Mouse (Mus musculus): Measurements from ENCODE around the gene Zfp687. TPM values are rescaled to one million over a fixed set of nuclear protein-coding genes. Genes with fewer than 3 reads are reported as not detected.
"Not testable (repeated sequence)": the region's sequence is repeated elsewhere in the genome, so short reads cannot be mapped to it uniquely, and the experiment has no call there.

Zfp687 gene
- 10 to 100 TPM in 3 of 4 experiments, 1 to 10 TPM in 1; 10.0 to 16.2 (median 12.6) TPM for total RNA-seq (2022)

DNA sequence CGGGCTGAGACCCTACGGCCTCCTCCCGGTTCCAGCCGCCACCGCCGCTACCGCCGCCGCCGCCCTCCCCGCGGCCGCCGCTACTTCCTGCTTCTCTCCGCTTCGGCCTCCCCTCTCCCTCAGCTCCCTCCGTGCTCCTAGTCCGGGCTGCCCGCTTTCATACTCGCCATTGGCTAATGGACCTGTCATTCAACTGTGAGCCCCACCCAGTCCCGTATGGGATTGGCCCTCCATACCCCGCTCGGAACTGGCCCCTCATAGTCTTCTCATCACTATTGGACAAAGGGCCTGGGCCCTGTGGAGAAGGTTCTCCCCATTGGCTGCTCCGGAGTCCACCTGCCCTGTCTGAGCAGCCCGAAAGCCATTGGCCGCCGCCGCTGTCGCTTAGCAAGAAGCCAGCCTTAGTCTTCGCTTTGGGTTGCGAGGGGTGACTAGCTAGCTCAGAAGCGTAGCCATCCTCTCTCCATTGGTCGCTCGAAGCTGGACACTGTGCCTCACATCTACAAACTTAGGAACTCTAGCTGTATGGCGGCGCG lies at the start of gene Zfp687:
Gene Zfp687, minus strand, starts transcription at position 112 of the 536 bp plus-strand sequence.
- peak; percentile 100 for DNase-seq (ENCODE audit: low spot score)

- no peak for DNase-seq (ENCODE audit: low spot score)
These were observed 48.5 kb upstream of the Zfp687 start for GRCm38 (mm10) chr3:95063741-95064140.

DNA sequence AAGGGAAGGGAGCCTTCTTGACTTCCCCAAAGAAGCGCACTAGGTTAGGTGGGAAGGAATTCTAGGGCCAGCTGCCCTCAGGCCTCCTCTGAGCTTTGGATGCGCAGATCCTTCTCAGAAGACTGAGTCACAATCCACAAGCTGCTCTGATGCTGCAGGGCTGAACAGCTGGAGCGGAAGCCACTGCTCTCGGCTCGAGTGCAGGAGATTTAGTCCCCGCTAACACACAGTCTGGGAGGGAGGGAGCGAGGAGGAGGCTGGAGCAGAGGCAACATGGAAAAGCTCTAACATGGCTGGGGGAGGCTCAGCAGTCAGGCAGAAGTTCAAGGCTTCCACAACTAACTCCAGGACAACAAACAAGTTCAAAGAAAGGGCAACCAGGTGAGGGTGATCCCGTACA lies 42.8 kb upstream of the Zfp687 start:
- DNase-seq (ENCODE audit: low spot score) = no peak

GRCm38 (mm10) chr3:95056275-95056674 lies 41.0 kb upstream of the Zfp687 start:
- DNase-seq (ENCODE audit: low spot score) = no peak

DNA sequence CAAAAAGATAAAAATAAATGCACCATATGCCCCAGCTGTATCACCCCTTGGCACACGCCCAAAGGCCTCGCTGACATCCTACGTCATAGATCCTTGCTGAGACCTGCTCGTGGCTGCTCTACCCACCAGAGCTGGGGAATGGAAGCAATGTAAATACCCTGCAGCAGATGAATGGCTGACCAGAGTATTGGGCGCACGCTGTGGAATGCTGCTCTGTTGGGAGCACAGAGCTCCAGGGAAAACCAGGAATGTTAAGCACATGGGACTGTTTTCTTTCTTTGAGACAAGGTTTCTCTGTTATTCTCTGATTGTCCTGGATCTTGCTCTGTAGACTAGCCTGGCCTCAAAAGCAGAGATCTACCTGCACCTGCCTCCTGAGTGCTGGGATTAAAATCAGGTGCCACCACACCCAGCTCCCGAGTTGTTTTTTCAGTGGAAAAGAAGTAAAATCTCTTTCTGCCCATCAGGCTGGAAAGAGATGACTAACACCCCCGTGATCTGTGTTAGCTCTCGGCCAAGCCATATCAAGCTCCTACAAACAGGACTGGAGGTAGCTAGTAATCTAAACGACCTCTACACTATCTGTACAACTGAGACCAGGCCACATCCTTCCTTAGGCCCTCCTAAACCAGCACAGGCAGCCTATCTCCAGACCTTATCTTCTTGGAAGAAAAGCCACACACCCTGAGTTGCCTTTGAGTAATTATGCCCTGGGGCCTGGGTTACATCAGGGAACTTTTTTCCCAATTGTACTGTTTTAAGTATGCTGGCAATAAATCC lies 39.4 kb upstream of the Zfp687 start:
- DNase-seq (ENCODE audit: low spot score) = no peak

- no peak for DNase-seq (ENCODE audit: low spot score)
These were observed 38.5 kb upstream of the Zfp687 start for GRCm38 (mm10) chr3:95053701-95054100.

DNA sequence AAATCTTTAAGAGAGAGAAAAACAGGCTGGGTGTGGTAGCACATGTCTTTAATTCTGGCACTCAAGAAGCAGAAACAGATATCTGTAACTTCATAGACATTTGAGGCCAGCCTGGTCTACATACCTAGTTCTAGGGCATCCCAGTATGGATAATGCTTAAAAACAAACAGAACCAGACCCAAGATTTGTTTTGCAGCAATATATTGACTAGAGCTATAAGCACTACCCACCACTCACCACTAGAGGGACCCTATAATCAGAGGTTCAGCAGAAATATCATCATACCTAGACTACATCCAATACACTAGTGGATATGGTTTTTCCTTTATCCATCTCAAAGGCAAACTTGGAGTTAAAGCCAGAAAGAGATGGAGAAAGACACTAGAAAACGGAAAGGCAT lies 37.7 kb upstream of the Zfp687 start:
- peak; percentile 32 for DNase-seq (ENCODE audit: low spot score)

DNA sequence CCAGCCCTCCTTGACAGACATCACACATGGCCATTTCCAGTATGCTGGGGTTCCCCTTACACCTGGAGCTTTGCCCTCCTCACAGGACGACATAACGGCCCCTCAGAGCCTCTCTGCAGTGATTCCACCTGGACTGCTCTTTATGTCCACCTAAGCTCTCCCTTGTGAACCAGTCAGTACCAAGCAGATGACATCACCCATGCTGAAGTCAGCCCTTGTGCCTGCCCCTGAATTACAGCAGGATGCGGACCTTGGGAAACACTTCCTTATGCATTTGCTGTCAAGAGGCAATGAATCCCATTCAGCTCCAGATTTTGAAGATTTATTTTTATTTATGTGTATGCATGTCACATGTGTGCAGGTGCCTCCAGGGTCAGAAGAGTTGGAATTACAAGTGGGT lies 32.7 kb upstream of the Zfp687 start:
- no peak for DNase-seq (ENCODE audit: low spot score)

DNA sequence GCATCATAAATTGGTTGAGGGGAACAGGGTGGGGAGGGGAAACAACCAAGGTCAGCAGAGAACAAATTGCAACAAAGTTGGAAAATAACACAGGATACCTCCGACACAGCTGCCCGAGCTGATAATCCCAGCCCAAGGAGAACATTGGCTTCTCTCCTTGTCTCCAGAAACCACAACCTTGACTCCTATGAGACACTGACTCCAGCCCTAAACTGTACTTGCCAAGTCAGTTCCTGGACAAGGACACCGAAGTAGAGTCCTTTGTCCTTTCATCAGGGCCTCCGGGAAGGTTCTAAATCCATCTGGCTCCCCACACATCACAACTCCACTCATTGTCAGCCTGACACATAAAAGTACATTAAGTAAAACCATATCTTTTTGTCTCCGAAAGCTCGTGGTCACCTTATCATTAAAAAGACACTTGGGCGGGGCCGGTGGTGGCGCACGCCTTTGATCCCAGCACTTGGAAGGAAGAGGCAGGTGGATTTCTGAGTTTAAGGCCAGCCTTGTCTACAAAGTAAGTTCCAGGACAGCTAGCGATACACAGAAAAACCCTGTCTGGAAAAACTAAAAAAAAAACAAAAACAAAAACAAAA lies 31.3 kb upstream of the Zfp687 start:
- DNase-seq (ENCODE audit: low spot score) = no peak

DNA sequence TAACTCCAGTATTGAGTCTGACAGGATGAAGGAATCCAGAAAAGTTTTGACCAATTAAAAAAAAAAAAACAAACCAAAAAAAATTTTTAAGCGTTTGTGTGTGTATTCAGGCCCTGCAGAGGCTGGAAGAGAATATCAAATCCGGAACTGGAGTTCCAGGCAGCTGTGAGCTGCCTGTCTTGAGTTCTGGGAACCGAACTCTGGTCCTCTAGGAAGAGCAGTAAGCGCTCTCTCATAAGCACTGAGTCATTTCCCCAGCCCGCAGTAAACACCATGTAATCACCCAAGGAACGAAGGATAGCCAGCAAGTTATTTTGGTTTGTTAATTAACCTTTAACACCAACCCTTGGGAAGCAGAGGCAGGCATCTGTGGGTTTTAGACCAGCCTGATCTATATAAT lies 28.0 kb upstream of the Zfp687 start:
- DNase-seq (ENCODE audit: low spot score) = no peak

- DNase-seq (ENCODE audit: low spot score) = no peak
These were observed 27.6 kb upstream of the Zfp687 start for GRCm38 (mm10) chr3:95042838-95043229.

DNA sequence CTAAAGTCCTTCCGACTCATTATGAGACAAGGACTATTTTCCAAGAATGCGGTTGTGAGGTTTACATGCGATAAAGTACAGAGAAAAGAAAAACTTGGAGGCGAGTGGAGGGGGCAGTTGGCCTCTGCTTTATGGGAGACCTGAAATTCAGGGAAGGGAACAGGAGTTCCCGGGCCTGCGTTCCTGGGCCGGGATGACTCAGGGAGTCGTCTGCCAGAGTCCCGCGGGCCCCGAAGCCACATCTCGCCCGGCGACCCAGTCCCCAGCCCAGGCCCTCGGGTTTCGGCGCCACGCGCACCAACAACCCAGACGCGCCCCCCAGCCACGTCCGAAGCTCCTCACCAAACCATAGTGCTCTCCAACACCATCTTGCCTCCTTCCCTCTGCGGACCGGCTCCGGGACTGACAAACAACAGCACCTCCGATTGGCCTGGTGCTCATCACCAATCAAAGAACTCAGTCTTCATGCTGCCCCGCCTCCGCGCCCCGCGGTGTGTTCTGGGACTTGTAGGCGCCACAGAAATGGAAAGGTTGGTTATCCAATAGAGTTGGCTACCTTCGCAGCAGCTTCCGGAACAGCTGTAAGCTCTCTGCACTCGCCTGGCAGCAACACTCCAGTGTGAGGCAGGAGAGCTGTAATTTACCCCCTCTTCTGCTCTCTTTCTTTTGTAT lies 27.1 kb upstream of the Zfp687 start, which contains the start of gene Psmd4:
Gene Psmd4, minus strand, starts transcription at position 449 of the 672 bp plus-strand sequence.
- DNase-seq (ENCODE audit: low spot score) = peak; percentile 98

GRCm38 (mm10) chr3:95041625-95042024 lies 26.4 kb upstream of the Zfp687 start:
- no peak for DNase-seq (ENCODE audit: low spot score)

DNA sequence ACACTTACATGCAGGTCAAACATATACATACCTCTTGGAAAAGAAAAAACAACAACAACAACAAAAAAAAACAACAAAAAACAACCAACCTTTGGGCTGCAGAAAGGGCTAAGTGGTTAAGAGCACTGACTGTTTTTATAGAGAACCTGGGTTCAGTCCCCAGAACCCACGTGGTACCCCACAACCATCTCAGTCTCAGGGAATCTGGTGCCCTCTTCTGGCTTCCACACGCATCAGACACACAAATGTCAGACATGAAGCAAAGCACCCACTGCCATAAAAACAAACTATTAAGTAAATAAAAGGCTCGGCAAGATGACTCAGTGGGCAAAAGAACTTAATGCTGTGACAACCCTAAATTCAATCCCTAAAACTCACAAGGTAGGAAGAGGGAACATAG lies 14.7 kb upstream of the Zfp687 start:
- DNase-seq (ENCODE audit: low spot score) = no peak

GRCm38 (mm10) chr3:95029291-95029827 lies 14.1 kb upstream of the Zfp687 start:
- not testable (repeated sequence) for DNase-seq (ENCODE audit: low spot score)

DNA sequence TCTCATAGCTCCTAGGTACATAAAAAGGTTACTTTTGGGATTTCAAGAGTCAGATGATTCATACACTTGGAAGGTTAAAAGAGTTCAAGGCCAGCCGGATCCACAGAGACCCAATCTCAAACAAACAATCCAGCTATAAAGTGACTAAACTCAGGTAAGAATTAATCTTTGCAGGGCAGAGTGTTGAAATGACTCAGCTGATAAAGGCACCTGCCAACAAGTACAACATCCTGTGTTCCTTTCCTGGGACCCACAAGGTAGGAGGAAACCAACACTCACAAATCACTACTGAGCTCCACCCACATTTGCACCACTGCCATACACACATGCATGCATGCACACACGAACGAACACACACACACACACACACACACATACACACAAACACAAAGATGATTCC lies 13.4 kb upstream of the Zfp687 start:
- DNase-seq (ENCODE audit: low spot score) = no peak

GRCm38 (mm10) chr3:95027701-95028100 lies 12.5 kb upstream of the Zfp687 start:
- no peak for DNase-seq (ENCODE audit: low spot score)

DNA sequence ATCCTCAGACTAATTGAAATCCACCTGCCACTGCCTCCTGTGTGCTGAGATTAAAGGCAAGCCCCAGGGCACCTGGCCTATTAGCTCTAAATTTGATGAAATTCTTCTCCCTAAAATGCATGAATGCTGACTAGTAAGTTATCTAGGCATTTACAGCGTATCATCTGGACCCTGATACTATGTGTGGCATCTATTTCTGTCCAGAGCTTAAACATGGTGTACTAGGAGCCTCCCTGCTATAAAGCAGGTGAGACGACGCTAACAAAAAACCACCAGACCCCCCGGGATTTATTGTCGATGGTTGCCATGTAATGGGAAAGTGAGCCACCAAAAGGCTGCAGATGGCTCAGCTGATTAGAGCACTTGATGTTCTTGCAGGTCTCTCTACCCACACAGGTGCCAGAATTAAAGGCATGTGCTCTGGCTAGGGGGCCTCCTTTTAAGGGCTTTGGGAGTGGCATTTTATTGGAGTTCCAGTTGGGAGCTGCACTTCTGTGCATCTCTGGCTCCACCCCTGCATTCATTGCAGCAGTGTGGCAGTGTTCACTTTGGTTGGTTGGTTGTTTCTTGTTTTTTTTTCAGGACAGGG lies 11.9 kb upstream of the Zfp687 start:
- no peak for DNase-seq (ENCODE audit: low spot score)

- no peak for DNase-seq (ENCODE audit: low spot score)
These were observed 10.0 kb upstream of the Zfp687 start for GRCm38 (mm10) chr3:95025202-95025601.

- DNase-seq (ENCODE audit: low spot score) = peak; percentile 43
These were observed 9.3 kb upstream of the Zfp687 start for GRCm38 (mm10) chr3:95024551-95024950.

DNA sequence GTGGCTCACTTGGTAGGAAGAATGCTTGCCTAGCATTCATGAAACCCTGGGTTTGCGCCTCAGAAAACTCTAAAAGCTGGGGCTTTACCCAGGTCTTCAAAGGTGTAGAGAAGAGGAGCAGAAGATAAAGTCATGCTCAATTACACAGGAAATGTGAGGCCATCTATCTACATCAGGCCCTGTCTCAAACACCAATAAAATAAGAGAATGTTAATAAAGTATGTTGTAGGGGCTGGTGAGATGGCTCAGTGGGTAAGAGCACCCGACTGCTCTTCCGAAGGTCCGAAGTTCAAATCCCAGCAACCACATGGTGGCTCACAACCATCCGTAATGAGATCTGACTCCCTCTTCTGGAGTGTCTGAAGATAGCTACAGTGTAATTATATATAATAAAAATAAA lies 5.7 kb upstream of the Zfp687 start:
- DNase-seq (ENCODE audit: low spot score) = not testable (repeated sequence)

- DNase-seq (ENCODE audit: low spot score) = no peak
These were observed 3.5 kb upstream of the Zfp687 start for GRCm38 (mm10) chr3:95018741-95019140.
